Mouse (Mus musculus) urinary bladder, postnatal 4 days (tissue): ENCODE data around the gene Zfp219.

Source experiments
- DNase-seq, 2 experiments: peaks; one replicate each; pipeline ENCODE4 v3.0.0; 2021 to 2022; ENCODE audit warnings: low spot score in 2 of 2

Zfp219 gene

DNA sequence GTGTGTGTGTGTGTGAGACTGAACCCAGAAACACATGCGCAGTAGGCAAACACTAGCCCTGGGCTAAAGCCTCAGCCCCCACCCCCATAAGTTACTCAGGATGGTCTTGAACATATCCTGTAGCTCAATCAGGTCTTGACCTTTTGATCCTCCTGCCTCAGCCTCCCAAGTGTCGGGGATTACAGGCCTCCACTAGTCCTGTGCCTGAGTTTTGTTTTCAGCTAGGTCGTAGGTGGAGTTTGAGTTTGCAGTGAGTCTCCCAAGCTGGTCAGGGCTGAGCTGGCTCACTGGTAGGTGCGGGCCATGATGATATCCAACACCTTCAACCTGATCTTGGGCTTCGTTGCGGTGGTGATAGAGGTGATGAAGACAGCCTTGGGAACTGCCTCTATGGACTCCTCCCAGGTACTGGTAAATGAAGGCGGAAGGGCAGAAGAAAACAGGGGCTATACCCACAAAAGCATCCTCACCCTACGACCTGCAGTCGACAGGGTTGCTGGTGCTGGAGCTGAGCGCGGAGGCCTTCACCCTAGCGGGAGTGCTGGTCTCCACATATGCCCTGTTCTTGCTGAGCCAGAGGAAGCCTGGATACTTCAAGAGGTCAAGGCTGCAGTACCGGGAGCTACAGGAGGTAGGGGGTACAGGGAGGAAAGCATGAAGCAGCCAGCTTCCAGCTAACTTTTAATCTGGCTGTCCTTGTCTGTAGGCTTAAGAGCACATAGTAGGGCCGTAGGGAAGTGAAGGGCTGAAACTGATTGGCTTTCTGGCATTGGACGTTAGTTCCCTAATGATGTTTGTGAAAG, 2.1 kb downstream of the Zfp219 start:
- DNase-seq = no peak

DNA sequence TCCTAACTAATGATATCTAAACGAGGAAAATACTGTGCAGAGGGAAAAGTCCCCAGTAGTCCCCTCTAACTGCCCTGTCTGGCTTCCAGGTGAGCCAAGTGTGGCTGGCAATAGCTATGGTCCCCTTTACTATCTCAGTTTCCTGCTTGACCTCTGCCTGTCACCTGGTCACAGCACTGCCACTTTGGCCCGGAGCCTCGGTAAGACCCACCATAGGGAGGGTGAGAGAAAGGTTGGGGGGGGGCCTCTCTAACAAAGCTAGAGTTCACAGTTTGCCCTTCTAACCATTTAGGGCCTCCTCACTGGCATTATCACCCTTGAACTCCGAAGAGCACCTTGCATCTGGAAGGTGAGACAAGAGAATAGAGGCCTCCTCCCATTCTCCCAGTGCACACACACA, 2.9 kb downstream of the Zfp219 start:
- DNase-seq = no peak

DNA sequence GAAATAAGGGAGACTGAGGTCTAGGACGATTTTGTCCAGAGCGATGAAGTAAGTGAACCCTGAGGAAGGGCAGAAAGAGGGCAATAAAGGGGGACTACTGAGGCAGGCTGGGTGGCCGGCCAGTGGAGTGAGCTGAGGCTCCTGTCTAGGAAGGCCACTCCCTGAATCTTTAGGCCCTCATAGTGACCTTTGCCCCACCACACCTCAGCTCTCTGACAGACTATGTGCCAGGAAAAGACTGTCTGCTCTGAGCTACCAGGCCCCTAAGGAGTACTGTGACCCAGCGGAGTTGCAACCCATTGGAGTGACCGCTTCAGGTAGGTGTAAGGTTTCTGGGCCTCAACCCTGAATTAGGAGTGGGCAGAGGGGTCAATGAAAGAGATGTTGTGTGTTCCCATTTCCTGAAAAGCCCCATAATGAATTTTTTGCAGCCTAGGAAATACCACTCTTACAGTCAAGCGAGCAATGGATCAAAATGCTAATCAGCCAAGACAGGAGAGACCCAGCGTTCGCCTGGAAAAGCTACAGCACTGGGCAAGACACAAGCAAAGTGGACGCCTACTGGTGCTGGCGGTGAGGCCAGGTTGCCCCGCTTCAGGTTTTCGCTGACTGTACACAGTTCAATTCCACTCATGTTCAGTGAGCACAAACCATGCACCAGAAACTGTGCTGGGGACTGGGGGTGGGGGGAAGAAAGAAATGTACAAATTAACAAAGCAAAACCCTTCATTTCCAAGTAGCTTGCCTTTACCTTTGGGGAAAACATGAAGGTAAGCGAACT, 3.7 kb downstream of the Zfp219 start:
- DNase-seq = no peak

DNA sequence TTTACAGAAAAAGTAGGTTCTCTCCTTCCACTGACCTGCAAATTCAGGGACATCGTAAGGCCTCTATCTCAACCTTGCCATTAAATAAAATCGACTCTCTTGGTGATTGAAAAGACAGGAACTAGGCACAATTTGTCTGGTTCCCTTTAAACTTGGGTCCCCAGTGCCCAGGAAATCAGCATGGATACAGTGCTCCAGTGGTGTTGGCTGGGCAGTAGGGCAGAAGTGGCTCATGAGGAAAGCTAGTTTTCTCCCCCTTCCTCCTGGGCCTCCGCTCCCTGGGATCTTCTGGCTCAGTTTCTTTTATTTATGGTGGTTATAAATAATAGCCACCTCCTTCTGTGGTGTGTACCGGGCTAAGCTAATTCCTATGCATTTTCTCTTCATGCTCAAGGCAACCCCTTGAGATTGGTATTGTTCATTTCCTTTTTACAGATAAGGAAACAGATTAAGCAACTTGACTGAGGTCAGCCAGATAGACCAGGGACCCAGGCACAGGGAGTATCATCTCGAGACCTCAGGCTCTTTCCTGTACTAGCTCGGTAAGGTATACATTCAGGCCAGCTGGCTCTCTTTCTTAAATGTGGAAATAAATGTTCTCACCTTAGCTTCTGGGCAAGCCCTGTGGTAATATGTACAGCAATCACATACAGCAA, 5.0 kb downstream of the Zfp219 start, which contains the start of gene Tmem253:
TSS of gene Tmem253 (plus strand) at position 214 of the 656 bp plus-strand sequence.
- no peak for DNase-seq

DNA sequence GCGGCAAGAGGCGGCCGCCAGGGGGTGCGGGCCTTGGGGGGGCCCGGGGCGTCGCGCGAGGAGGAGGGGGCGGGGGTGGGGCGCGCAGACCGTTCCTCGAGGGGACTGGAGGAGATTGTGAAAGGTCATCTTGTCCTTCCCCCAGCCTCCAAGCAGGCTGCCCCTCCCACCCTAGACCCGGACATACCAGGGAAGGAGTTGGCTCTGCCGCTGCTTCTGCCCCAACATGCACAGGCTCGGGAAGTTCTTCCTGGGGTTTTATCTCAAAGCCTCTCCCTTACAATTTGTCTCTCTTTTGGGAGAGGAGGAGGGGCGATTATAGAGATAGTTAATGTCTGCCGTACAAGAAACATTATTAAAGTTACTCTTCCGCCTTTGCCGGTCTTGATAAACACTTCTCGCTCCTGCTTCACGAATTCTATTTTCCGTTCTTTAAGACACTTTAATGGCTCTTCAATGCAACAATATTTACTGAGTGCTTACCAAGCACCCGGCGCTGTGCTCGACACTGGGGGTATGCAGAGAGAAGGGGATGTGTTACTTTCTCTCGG, 5.7 kb downstream of the Zfp219 start:
- peak in 1 of 2 experiments; percentile 56 for DNase-seq

DNA sequence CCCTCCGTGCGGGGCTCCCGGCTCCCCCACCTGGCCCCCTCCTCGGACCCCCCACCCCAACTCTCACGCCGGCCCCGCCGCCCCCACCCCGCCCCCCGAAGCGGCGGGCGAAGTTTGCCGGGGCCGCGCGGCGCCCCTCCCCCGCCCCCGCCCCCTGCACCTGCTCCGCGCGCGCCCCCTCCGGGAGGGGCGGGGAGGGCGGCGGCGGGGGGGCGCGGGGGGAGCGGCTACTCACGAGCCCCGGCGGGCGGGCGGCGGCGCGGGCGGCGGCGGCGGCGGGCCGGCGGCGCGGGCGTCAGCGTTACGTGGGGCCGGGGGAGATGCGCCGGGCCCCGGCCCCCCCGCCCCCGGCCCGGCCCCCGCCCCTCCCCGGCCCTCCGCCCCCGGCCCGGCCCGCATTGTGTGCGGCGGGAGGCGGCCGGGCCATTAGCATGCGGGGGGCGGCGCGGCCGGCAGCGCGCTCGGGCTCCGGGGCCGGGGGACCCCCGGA, 6.2 kb downstream of the Zfp219 start:
- no peak for DNase-seq

DNA sequence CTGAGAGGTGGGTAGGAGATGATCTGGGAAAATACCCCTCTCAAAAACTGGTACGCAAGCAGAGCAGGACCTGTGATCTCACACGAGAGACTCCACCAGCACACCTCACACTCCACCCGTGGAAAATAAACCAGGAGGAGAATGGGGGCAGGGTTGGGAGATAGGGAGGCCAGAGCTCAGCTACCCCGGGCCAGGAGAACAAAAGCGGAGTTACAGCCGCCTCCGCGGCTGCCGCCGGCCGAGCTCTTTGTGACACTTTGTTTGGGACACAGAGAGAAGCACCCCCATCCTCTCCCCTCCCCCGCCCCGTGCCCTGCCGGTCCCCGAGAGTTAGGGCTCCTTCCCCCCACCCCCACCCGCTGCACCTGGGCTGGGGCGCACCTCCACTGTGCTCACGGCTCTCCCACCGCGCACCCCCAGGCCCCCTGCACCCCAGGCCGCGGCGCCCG, 6.7 kb downstream of the Zfp219 start:
- no peak for DNase-seq

DNA sequence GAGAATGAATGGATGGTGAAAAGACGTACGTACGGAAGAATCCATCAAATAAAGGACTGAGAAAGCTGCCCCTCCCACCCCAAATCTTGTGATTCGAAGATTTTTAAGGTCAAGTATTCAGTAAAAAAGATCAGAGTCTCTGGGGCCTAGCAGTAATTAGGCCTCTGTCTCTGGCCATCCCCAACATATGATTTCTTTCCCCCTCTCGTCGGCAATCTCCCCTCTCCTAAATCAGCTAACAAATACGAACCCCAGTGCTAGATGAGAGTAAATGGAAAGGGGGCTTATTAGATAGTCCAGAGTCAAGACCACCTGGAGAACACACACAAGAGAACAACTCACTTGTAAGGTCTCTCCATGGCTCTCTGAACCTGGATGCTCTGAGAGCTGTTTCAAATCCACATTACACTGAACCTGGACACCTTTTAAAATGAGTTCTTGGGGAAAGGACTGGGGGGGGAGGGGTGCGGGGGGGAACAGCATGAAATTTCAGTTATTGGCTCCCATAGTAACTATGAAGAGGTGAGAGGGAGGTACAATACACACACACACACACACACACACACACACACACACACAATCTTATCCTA, 7.4 kb downstream of the Zfp219 start:
- DNase-seq = no peak

DNA sequence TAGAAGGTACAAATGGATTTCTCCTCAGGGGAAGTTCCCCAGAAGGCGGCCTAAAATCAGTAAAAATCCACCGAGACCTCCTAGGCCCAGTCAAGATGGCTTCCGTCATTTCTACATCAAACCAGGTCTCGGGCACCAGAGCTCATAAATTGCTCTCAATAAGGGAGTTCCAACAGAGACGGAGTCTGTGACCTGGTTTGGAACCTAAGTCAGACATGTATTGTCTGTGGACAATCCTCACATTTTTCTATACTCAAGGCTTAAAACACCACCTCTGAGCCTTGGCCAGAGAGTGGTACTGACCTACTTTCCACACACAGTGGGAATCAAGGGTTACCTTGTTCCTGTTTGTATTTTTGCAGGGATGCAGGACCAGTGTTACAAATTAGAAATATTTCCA, 8.0 kb downstream of the Zfp219 start:
- no peak for DNase-seq

DNA sequence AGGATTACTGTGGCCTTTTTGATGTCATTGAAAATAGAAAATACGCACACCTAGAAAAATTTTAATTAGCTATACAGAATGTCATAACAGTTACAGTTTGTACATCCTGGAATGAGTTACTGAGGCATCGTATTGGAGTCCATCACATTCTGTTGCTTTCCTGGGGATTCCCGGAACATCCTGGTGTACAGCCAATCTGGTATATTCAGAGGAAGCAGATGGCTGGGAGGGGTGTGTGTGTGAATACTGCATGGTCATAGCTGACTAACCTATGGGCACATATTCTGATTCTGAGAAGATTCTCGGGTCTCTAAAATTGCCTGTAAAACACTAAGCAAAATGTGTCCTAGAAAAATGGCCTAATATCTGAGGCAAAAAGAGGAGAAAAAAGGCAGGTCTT, 8.4 kb downstream of the Zfp219 start:
- no peak for DNase-seq

DNA sequence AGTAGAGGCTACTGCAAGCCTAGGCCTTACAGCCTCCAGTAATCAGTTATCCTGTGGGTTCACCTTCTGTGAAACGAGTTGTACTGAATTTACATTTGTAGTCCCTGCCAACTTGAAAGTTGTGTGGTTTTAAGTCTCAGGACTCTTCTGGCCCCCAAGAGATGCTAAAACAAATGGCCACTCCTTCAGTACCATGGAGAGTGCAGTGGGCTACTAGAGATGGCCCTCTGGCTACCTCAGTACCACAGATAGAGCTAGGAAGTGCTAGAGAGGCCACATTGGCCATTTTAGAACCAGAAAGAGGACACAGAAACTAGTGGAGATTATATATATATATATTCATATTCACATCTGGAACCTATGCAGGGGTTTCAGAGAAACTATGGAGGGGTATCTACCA, 8.8 kb downstream of the Zfp219 start:
- DNase-seq = no peak

DNA sequence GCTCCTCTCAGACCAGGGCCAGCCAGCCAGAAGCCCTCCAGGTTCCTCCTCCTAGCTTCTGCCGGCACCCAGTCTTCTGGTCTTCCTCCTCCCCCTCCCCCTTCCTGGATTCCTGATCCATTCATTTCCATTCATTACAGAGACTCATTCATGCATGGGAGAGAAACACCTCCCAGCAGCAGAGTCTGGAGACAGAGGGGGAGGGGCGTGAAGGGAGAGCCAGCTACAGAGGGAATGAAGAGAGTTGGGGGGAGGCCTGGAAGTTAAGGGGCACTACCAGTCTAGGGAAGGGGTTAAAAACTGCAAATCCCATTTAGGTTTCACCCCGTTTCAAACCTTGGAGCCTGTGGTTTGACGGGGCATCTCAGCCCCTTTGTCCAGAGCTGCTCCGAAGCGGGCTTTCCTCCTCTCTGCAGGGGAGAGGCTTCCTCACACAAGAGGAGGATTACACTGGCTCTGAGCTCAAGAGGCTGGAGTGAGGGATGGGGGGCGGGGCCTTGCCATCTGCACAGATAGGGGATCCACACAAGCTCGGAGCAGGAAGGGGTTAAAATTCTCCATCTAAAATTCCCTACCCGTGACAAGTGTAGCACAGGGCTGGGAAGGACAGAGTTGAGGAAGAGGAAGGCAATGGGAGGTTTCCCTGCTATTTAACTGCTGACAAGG, 10.0 kb downstream of the Zfp219 start:
- DNase-seq = no peak

DNA sequence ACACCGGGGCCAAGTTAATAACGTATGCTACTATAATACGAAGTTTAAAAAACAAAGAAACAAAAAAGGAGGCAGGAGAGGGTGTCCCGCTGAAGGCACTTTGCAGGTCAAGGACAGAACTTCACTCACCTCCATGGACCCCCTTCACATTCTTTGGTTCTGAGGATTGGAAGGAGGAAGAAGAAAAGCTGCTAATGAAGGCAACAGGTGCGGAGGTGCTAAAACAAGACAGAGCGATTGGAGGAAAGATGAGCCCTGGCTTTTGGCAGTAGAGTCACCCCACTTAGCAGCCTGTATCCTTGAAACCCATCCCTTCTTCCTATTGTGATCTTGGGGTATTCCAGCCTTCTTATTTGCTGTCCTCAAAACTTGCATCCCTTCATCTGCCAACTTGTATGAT, 10.7 kb downstream of the Zfp219 start:
- no peak for DNase-seq

DNA sequence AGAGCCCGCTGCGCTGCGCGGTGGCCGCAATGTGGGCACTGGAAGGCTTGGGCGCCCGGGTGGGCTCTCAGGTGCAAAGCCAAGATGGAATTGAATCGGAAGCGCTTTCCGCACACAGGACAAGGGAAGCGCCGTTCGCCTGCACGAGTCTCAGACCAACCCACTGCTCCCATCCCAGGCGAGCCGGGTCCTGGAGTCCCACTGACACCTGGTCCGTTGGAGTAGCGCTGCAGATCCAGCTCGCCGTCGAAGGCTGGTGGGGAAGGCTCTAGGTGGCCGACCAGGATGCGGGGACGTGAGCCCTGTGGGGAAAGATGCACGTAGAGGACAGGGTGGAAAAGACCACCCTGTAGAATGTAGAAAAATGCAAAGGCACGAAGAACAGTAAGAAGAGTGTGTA, 11.2 kb downstream of the Zfp219 start:
- no peak for DNase-seq

DNA sequence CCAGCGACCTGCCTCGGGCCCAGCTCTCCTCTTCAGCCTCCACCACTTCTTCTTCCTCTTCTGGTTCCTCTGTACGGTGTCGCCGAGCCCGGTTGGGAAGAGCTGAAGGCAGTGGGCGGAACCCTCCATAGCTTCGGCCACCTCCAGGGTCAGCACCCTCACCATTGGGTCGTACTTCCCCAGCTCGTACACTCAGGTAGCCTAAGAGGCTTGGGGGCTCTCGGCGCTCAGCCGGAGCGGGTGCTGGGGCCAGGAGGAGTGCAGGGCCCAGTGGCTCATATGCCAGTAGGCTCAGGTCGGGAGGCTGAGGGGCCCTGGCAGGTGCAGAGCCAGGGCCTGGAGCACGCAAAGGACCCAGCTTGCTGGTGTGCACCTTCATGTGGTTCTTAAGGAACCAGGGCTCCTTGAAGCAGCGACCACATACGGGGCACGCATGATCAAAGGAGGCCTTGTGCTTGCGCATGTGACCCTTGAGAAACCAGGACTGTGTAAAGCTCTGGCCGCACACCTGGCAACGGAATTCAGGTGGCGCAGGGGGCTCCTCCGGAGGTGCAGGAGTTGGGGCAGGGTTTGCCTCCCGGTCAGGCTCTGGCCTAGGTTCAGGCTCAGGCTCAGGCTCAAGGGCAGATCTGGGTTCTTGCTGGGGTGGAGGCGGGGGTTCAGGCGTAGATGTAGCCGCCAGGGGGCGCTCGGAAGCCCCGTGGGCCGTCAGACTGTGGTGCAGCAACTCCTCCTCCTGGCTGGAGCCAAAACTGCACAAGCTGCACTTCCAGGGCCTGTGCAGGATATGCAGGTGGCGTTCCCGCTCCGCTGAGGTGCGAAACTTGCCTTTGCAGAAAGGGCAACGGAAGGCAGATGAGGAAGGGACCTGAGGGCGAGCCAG, 12.0 kb downstream of the Zfp219 start:
- DNase-seq = peak; percentile 82 to 91

DNA sequence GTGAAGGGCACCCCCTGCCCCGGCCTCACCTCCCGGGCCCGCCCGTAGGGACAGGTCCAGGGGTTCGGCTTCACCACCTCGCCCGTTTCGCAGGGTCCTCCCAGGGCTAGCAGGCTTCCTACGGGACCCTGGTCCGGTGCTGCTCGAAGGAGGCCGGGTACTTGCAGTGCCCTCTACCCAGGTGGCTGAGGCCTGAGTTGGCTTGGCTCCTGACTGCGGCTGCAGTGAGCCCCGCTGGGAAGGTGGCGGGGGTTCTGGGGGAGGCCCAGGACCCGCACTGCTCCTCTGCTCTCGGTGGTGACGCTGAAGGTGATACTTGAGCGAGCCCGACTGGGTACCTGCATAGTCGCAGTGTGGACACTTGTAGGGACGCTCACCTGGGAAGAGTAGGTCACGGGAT, 13.8 kb downstream of the Zfp219 start:
- no peak for DNase-seq

DNA sequence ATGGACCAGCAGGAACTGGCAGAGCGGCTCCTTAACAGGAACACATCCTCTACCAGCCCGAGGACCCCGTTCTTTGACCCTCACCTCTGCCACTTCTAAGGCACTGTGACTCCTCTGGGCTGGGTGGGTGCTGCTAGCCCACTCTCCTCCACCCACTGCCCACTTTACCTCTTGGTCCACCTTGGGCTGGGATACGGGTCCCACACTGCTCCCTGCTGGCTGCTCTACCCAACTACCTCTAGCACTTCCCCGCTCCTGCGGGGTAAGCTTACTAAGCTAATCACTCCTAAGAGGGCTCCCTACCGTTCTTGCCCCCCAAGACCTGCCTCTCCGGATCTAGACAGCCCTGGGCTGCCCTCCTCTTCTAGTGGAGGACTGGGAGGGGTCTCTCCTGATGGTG, 14.3 kb downstream of the Zfp219 start:
- no peak for DNase-seq

DNA sequence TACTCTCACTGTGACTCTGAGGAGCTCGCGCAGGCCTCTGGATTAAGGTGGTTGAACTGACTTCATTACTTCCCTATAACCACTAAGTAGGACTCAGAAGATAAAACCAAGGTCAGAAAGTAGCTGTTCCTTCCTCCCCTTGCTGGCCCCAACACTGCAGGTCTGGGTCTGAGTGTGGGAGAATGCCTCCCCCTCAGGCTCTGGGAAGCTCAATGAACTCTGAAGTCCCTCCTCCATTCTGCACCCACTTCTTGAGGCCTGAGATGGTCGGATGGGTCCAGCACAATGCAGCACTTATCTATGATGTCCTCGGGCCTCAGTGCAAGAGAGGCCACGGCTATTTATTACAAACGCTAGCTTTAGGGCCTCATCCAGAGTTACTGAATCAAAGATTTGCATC, 14.9 kb downstream of the Zfp219 start:
- DNase-seq = no peak

DNA sequence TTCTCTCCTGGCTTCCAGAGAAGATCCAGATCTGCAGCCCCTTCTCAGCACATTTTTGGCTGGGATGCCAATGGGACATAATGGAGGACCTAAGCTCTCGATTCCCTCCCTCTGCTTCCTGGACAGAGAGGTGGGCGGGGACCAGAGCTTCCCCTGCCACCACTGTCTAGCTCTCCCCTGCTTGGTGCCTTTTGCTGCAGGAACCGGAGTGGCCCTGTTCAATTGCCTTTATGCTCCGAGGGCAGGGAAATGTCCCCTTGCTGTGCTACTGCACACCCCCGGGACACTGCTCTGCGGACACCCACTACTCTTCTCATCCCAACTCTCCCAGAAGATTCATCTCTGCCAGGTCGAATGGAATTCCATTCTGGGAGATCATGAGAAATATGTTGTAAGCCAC, 15.4 kb downstream of the Zfp219 start:
- no peak for DNase-seq

DNA sequence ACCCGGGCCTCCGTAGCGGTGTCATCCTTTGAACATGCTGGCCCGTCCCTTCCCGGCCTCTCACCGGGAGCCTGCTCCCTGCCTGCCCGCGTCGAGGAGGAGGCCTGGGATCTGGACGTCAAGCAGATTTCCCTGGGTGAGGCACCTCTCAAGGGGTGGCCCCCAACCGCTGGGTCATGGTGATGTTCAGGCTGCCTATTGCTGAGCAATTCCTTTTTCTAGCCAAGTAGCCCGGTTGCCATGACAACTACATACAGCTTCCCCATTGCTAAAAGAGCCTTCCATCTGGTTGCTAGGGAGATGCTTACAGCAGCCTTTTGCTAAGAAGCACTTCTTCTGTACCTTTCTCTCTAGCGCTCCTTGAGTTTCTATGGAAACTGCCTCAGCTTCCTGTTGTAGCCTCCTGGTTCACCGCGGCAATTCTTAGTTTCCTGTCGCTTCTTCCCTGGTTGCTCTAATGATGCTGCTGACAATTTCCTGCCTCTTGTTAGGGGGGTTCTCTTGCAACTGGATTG, 16.5 kb downstream of the Zfp219 start:
- no peak for DNase-seq
